Mouse (Mus musculus): Measurements from ENCODE around the gene Rab3b.

GRCm38 (mm10) chr4:108976458-108977071, 97.7 kb downstream of the Rab3b start:
- no peak for TF ChIP-seq CTCF (IDR thresholded peaks at IDR 0.05; ENCODE audit: insufficient read depth, low read depth, low read length)
- TF ChIP-seq POLR2A (IDR thresholded peaks at IDR 0.05; ENCODE audit: insufficient read depth, low read depth, low read length), result no peak

All from olfactory bulb, adult 2 months (tissue).